Mouse (Mus musculus) stomach, postnatal 0 days (tissue): ENCODE measurements around the gene Ptprk. TPM values are rescaled to one million over a fixed set of nuclear protein-coding genes. Genes with fewer than 3 reads are reported as not detected.

ENCODE experiments used
- ATAC-seq: fragments of 200-750 bp; cut with Nextera tagmentation; 2 replicates; pipeline ENCODE4 v1.8.0; 2017; ENCODE audit not compliant: low FRiP score, low TSS enrichment
- DNase-seq: peaks from one replicate; pipeline ENCODE4 v3.0.0-alpha.2; 2016; ENCODE audit warnings: low spot score
- H3K27ac ChIP-seq: fragments of 300-500 bp; sonication (generic); replicated peaks from 2 replicates; pipeline ENCODE4 v1.5.1; 2014; ENCODE audit warnings: mild to moderate bottlenecking, control low read depth
- H3K27me3 ChIP-seq: fragments of 300-500 bp; sonication (generic); 2 replicates; pipeline ENCODE4 v1.6.1; 2014; ENCODE audit warnings: low read length; ENCODE audit not compliant: control insufficient read depth, insufficient read depth
- H3K36me3 ChIP-seq: fragments of 300-500 bp; sonication (generic); 2 replicates; pipeline ENCODE4 v1.6.1; 2014; ENCODE audit warnings: low read length, mixed read lengths; ENCODE audit not compliant: control insufficient read depth, insufficient read depth
- H3K4me1 ChIP-seq: fragments of 300-500 bp; sonication (generic); replicated peaks from 2 replicates; pipeline ENCODE4 v1.6.1; 2014; ENCODE audit warnings: antibody characterized with exemption; ENCODE audit not compliant: control insufficient read depth, insufficient read depth
- H3K4me2 ChIP-seq: fragments of 300-500 bp; sonication (generic); replicated peaks from 2 replicates; pipeline ENCODE4 v1.6.1; 2014; ENCODE audit warnings: low read depth, mild to moderate bottlenecking, control low read depth, moderate library complexity
- H3K4me3 ChIP-seq: fragments of 300-500 bp; sonication (generic); 2 replicates; pipeline ENCODE4 v1.5.1; 2014; ENCODE audit warnings: low read depth, low read length, control low read depth
- H3K9ac ChIP-seq: fragments of 300-500 bp; sonication (generic); 2 replicates; pipeline ENCODE4 v1.6.1; 2014; ENCODE audit warnings: mild to moderate bottlenecking, low read length, control low read depth, mixed read lengths
- H3K9me3 ChIP-seq: fragments of 300-500 bp; sonication (generic); 2 replicates; pipeline ENCODE4 v1.6.1; 2016; ENCODE audit warnings: low read length; ENCODE audit not compliant: control insufficient read depth
- CTCF ChIP-seq: IDR thresholded peaks from 2 replicates; pipeline ENCODE4 v1.5.1; 2016; ENCODE audit warnings: antibody characterized with exemption, low read depth, mild to moderate bottlenecking, moderate library complexity
- EP300 ChIP-seq: optimal IDR thresholded peaks from 2 replicates; pipeline ENCODE3; 2016; ENCODE audit warnings: antibody characterized with exemption
- WGBS: fragments of 180-500 bp; shearing (Covaris S2); extraction: QIAGEN DNeasy Blood & Tissue Kit; methylation state at CpG from one replicate; pipeline ENCODE4 v1.1.7; 2014; 5-methylcytosine and 5-hydroxymethylcytosine counted together
- polyA plus RNA-seq: library from polyadenylated mRNA; unstranded; fragments of >200 nt; fragmentation: Nextera tagmentation; extraction: Ambion mirVana; gene quantifications from 2 replicates; pipeline ENCODE4 v1.2.1, GENCODE M21; 2015

Gene Ptprk
- polyA plus RNA-seq, 1 experiment from 2014 or later = 26.9 TPM

GRCm38 (mm10) chr10:28519861-28520260 lies 445.2 kb downstream of the Ptprk start:
- ATAC-seq = no peak
- Histone ChIP-seq H3K4me1 (no peaks in the 10 kb centered on the region), H3K36me3 (no peaks in the 10 kb centered on the region), H3K9me3 (no peaks in the 10 kb centered on the region), H3K4me2 (no peak overlapping the region), H3K4me3 (no peak overlapping the region), H3K27ac (no peak overlapping the region), H3K9ac (no peak overlapping the region), H3K27me3 (no peaks in the 10 kb centered on the region)
- DNase-seq = no peak
- 74% methylated on average over 1 of the region's 1 CpGs for WGBS
- TF ChIP-seq EP300 = no peak
- TF ChIP-seq CTCF = no peak

DNA sequence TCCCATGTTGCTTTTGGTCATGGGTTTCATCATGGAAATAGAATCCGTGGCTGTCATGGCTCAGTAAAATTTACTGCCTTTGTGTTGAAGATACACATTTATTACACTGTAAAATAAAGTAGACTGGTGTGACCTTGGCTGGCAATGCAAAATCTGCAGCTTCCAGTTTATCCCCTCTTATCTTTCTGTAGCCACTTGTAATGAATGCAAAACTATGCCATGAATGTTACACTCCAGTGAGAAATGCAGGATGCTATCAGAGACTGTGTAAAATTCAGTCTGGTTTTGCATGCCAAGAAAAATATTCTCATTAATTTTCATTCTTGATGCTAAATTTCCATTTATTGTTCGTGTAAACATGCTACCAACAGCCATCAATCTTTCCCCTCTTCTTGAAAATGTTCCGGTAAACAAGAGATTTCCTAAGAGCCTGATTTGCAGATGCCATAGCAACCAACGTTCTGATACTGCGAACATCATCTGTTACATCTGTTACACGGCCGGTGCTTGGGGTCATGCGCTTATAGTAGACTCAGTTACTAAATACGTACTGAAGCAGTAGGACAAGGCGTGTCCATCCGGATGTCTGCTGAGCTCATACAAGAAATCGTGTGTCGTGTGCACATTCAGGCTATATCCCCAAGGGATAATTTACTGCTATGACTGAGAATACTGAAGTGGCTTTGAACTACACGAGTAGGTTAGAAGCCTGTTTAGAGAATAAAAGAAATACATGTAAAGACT lies 449.5 kb downstream of the Ptprk start:
- no peaks in the 10 kb centered on the region for H3K36me3 ChIP-seq
- no peaks in the 10 kb centered on the region for H3K27me3 ChIP-seq
- DNase-seq (no peak), ATAC-seq (no peak)
- no peaks in the 10 kb centered on the region for H3K9me3 ChIP-seq
- no peak overlapping the region for H3K9ac ChIP-seq
- TF ChIP-seq EP300 (no peak), CTCF (no peak)
- no peak overlapping the region for H3K4me2 ChIP-seq
- H3K4me1 ChIP-seq = no peaks in the 10 kb centered on the region
- no peak overlapping the region for H3K4me3 ChIP-seq
- no peak overlapping the region for H3K27ac ChIP-seq
- WGBS = 55% methylated on average over 14 of the region's 14 CpGs

- 78% methylated on average over 4 of the region's 4 CpGs for whole genome bisulfite sequencing
- H3K9me3 ChIP-seq = no peaks in the 10 kb centered on the region
- H3K36me3 ChIP-seq = no peaks in the 10 kb centered on the region
- H3K9ac ChIP-seq = no peak overlapping the region
- no peak overlapping the region for H3K4me3 ChIP-seq
- TF ChIP-seq CTCF = no peak
- no peaks in the 10 kb centered on the region for H3K27me3 ChIP-seq
- no peaks in the 10 kb centered on the region for H3K4me1 ChIP-seq
- H3K4me2 ChIP-seq = no peak overlapping the region
- no peak overlapping the region for H3K27ac ChIP-seq
- no peak for DNase-seq
- ATAC-seq = no peak
Measured at GRCm38 (mm10) chr10:28540595-28540994, 466.0 kb downstream of the Ptprk start.

GRCm38 (mm10) chr10:28542754-28543153 lies 468.1 kb downstream of the Ptprk start:
- DNase-seq = no peak
- Histone ChIP-seq H3K9me3 (no peaks in the 10 kb centered on the region), H3K27ac (no peak overlapping the region), H3K4me3 (no peak overlapping the region), H3K4me1 (no peaks in the 10 kb centered on the region), H3K4me2 (no peak overlapping the region), H3K27me3 (no peaks in the 10 kb centered on the region), H3K9ac (no peak overlapping the region), H3K36me3 (no peaks in the 10 kb centered on the region)
- ATAC-seq = 0 out of 2 replicates have a peak, but pooled peaks have one; percentile 15
- 48% methylated on average over 1 of the region's 1 CpGs for WGBS
- TF ChIP-seq EP300 (no peak), CTCF (no peak)

GRCm38 (mm10) chr10:28550549-28550948 lies 475.9 kb downstream of the Ptprk start:
- Histone ChIP-seq H3K9ac (no peak overlapping the region), H3K4me2 (no peak overlapping the region), H3K27ac (no peak overlapping the region), H3K4me3 (no peak overlapping the region), H3K36me3 (no peaks in the 10 kb centered on the region), H3K4me1 (no peaks in the 10 kb centered on the region), H3K9me3 (no peaks in the 10 kb centered on the region), H3K27me3 (no peaks in the 10 kb centered on the region)
- TF ChIP-seq EP300 (no peak), CTCF (no peak)
- DNase-seq (no peak), ATAC-seq (no peak)
- 44% methylated on average over 4 of the region's 4 CpGs for WGBS

- H3K36me3 ChIP-seq = no peaks in the 10 kb centered on the region
- ATAC-seq (no peak), DNase-seq (no peak)
- TF ChIP-seq EP300 (no peak), CTCF (peak; percentile 32)
- no peak overlapping the region for H3K4me3 ChIP-seq
- H3K27ac ChIP-seq = no peak overlapping the region
- no peaks in the 10 kb centered on the region for H3K27me3 ChIP-seq
- H3K9ac ChIP-seq = no peak overlapping the region
- WGBS = 94% methylated on average over 2 of the region's 2 CpGs
- no peak overlapping the region for H3K4me2 ChIP-seq
- H3K4me1 ChIP-seq = no peaks in the 10 kb centered on the region
- no peaks in the 10 kb centered on the region for H3K9me3 ChIP-seq
Measured at GRCm38 (mm10) chr10:28552068-28552467, 477.4 kb downstream of the Ptprk start.
